Mouse (Mus musculus) hindbrain, embryonic 12.5 days (tissue): ENCODE measurements around the gene Gbp10. TPM values are rescaled to one million over a fixed set of nuclear protein-coding genes. Genes with fewer than 3 reads are reported as not detected.

Experiments
- ATAC-seq: fragments of 200-750 bp; cut with Nextera tagmentation; 2 replicates; pipeline ENCODE4 v1.8.0; 2017; ENCODE audit warnings: moderate TSS enrichment; ENCODE audit not compliant: low FRiP score
- H3K27ac ChIP-seq: fragments of 300-500 bp; sonication (generic); 2 replicates; pipeline ENCODE4 v1.5.1; 2016; ENCODE audit warnings: mild to moderate bottlenecking
- H3K27me3 ChIP-seq: fragments of 300-500 bp; sonication (generic); 2 replicates; pipeline ENCODE4 v1.6.1; 2016; ENCODE audit warnings: mild to moderate bottlenecking
- H3K36me3 ChIP-seq: fragments of 300-500 bp; sonication (generic); 2 replicates; pipeline ENCODE4 v1.6.1; 2016; ENCODE audit warnings: mild to moderate bottlenecking
- H3K4me1 ChIP-seq: fragments of 300-500 bp; sonication (generic); 2 replicates; pipeline ENCODE4 v1.6.1; 2016
- H3K4me2 ChIP-seq: fragments of 300-500 bp; sonication (generic); replicated peaks from 2 replicates; pipeline ENCODE4 v1.6.1; 2016; ENCODE audit warnings: mild to moderate bottlenecking
- H3K4me3 ChIP-seq: fragments of 300-500 bp; sonication (generic); 2 replicates; pipeline ENCODE4 v1.5.1; 2016; ENCODE audit warnings: mild to moderate bottlenecking
- H3K9ac ChIP-seq: fragments of 300-500 bp; sonication (generic); 2 replicates; pipeline ENCODE4 v1.6.1; 2016; ENCODE audit warnings: mild to moderate bottlenecking, moderate library complexity
- H3K9me3 ChIP-seq: fragments of 300-500 bp; sonication (generic); replicated peaks from 2 replicates; pipeline ENCODE4 v1.6.1; 2016; ENCODE audit warnings: mild to moderate bottlenecking
- polyA plus RNA-seq: library from polyadenylated mRNA; unstranded; fragments of >200 nt; fragmentation: Nextera tagmentation; extraction: Ambion mirVana; gene quantifications from 2 replicates; pipeline ENCODE4 v1.2.1, GENCODE M21; 2016

Gbp10 gene
- polyA plus RNA-seq, 1 experiment from 2014 or later: 0.40 TPM

DNA sequence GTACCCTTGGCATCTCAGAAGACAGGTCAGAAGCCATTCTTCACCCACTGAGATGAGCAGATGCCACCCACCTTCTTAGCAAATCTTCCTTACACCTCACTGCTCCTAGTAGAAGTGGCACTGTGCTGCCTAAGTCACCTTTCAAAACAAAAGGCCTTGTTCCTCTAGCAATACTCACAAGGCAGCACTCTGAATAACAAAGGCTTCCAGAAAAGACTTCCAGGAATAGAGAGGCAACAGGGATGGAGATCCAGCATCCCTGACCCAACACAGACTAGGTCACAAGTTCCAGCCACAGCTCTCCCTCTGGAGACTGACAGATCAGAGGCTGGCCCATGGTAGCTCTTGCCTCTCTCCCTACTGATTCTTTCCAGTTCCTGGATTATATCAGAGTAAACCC, 57.9 kb downstream of the Gbp10 start:
- no peaks in the 10 kb centered on the region for H3K27me3 ChIP-seq
- H3K4me2 ChIP-seq: no peak overlapping the region
- H3K9me3 ChIP-seq: no peaks in the 10 kb centered on the region
- H3K9ac ChIP-seq: no peak overlapping the region
- H3K36me3 ChIP-seq: no peaks in the 10 kb centered on the region
- no peak overlapping the region for H3K4me3 ChIP-seq
- no peaks in the 10 kb centered on the region for H3K4me1 ChIP-seq
- no peak for ATAC-seq
- no peak overlapping the region for H3K27ac ChIP-seq

Other genes with a start within 250 kb of the Gbp10 start
- 1.4 and 1.6 TPM in 2 replicates for gene Gbp9, start 100.0 kb downstream of the Gbp10 start, polyA plus RNA-seq
- 0.52 and 0.93 TPM in 2 replicates for gene Gbp8, start 100.0 kb downstream of the Gbp10 start, polyA plus RNA-seq
- 0.66 and 1.0 TPM in 2 replicates for gene Gbp4, start 99.9 kb downstream of the Gbp10 start, polyA plus RNA-seq
- gene Gm43302, start 54.2 kb upstream of the Gbp10 start, polyA plus RNA-seq: 0.08 TPM in 1 of 2 replicates, not detected in the other
- 1.7 and 2.7 TPM in 2 replicates for gene Gbp6, start 54.2 kb upstream of the Gbp10 start, polyA plus RNA-seq
- gene Lrrc8b, start 176.2 kb upstream of the Gbp10 start, polyA plus RNA-seq: 12.1 and 13.3 TPM in 2 replicates